ENCODE assay signal across 19 mouse cellular contexts in the genomic region with DNA sequence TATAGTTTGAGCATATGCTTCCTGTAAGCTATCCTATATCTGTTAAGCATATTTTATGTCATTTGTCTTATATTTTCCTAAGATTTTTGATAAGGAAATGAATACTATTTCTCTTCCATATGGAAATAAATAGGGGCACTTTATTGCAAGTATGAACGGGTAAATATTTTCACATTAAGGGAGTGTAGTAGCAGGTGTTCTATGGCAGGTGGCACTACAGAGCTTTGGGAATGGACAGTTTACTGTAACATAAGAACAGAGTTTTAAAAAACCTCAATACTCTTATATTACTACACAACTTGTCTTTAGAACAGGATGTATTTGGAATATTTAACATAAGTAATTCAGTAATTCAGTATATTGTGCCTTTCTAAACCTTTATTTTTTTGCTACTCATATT.
DNase-seq lines count a peak whose midpoint lies in the region; ATAC-seq and TF ChIP-seq lines count a peak whose summit lies in the region.
"Had no signal": no experiment of that assay in that cellular context is flagged by ENCODE, and none has a peak within 500 bp of the region (broad histone marks: within the 10 kb centered on the region; RNA-seq: fewer than 3 reads in every experiment).

No protein-coding gene starts in this region.

- 34% methylated on average over 1 of the region's 1 CpGs for WGBS in hindbrain, embryonic 14.5 days
- WGBS in hindbrain, embryonic 12.5 days: 47% methylated on average over 1 of the region's 1 CpGs
- 59% methylated on average over 1 of the region's 1 CpGs for WGBS in midbrain, postnatal 0 days
- 55% methylated on average over 1 of the region's 1 CpGs for WGBS in midbrain, embryonic 11.5 days
- 25% methylated on average over 1 of the region's 1 CpGs for WGBS in stomach, postnatal 0 days
- 45% methylated on average over 1 of the region's 1 CpGs for WGBS in heart, embryonic 12.5 days

- H3K4me1 ChIP-seq in hindbrain, embryonic 14.5 days (replicated peaks; ENCODE audit: control insufficient read depth, insufficient read depth, low read length): no peaks in the 10 kb centered on the region
- no peaks in the 10 kb centered on the region for H3K4me1 ChIP-seq in hindbrain, embryonic 12.5 days
- H3K4me1 ChIP-seq in midbrain, postnatal 0 days (ENCODE audit: insufficient read depth, low read length): no peaks in the 10 kb centered on the region
- no peaks in the 10 kb centered on the region for H3K4me1 ChIP-seq in midbrain, embryonic 11.5 days (ENCODE audit: control insufficient read depth, insufficient read depth, low read length)
- no peaks in the 10 kb centered on the region for H3K4me1 ChIP-seq in stomach, postnatal 0 days (replicated peaks; ENCODE audit: control insufficient read depth, insufficient read depth)
- no peaks in the 10 kb centered on the region for H3K4me1 ChIP-seq in heart, embryonic 12.5 days (replicated peaks)
- H3K4me1 ChIP-seq: limb, embryonic 12.5 days; liver, embryonic 13.5 days; midbrain, embryonic 15.5 days; stomach, embryonic 15.5 days had no signal

- H3K27me3 ChIP-seq in hindbrain, embryonic 14.5 days (ENCODE audit: control insufficient read depth, insufficient read depth, low read length): no peaks in the 10 kb centered on the region
- no peaks in the 10 kb centered on the region for H3K27me3 ChIP-seq in hindbrain, embryonic 12.5 days
- no peaks in the 10 kb centered on the region for H3K27me3 ChIP-seq in midbrain, postnatal 0 days (ENCODE audit: insufficient read depth, low read length)
- H3K27me3 ChIP-seq in midbrain, embryonic 11.5 days (ENCODE audit: control insufficient read depth, insufficient read depth, low read length): no peaks in the 10 kb centered on the region
- no peaks in the 10 kb centered on the region for H3K27me3 ChIP-seq in stomach, postnatal 0 days (ENCODE audit: control insufficient read depth, insufficient read depth, low read length)
- no peaks in the 10 kb centered on the region for H3K27me3 ChIP-seq in heart, embryonic 12.5 days (replicated peaks)
- H3K27me3 ChIP-seq: limb, embryonic 12.5 days; liver, embryonic 13.5 days; midbrain, embryonic 15.5 days; Patski; stomach, embryonic 15.5 days had no signal

- no peak overlapping the region for H3K27ac ChIP-seq in hindbrain, embryonic 14.5 days
- no peak overlapping the region for H3K27ac ChIP-seq in hindbrain, embryonic 12.5 days
- no peak overlapping the region for H3K27ac ChIP-seq in midbrain, postnatal 0 days (ENCODE audit: low read depth, low read length)
- no peak overlapping the region for H3K27ac ChIP-seq in midbrain, embryonic 11.5 days (ENCODE audit: low read depth, low read length)
- H3K27ac ChIP-seq in stomach, postnatal 0 days (replicated peaks): no peak overlapping the region
- no peak overlapping the region for H3K27ac ChIP-seq in heart, embryonic 12.5 days (ENCODE audit: poor library complexity, severe bottlenecking)
- H3K27ac ChIP-seq: limb, embryonic 12.5 days; liver, embryonic 13.5 days; midbrain, embryonic 15.5 days; stomach, embryonic 15.5 days had no signal

- ATAC-seq in hindbrain, embryonic 14.5 days (ENCODE audit: low FRiP score): no peak
- no peak for ATAC-seq in hindbrain, embryonic 12.5 days (ENCODE audit: low FRiP score)
- ATAC-seq in midbrain, postnatal 0 days (ENCODE audit: low FRiP score): no peak
- ATAC-seq in midbrain, embryonic 11.5 days (ENCODE audit: low FRiP score): no peak
- no peak for ATAC-seq in stomach, postnatal 0 days (ENCODE audit: low FRiP score, low TSS enrichment)
- ATAC-seq in heart, embryonic 12.5 days (ENCODE audit: insufficient number of reproducible peaks, low FRiP score): no peak
- ATAC-seq: midbrain, embryonic 15.5 days; Patski had no signal

- no peak overlapping the region for H3K4me2 ChIP-seq in hindbrain, embryonic 14.5 days (replicated peaks)
- no peak overlapping the region for H3K4me2 ChIP-seq in hindbrain, embryonic 12.5 days (replicated peaks)
- no peak overlapping the region for H3K4me2 ChIP-seq in midbrain, postnatal 0 days (ENCODE audit: low read depth, low read length, poor library complexity, severe bottlenecking)
- H3K4me2 ChIP-seq in midbrain, embryonic 11.5 days: no peak overlapping the region
- H3K4me2 ChIP-seq in stomach, postnatal 0 days (replicated peaks; ENCODE audit: low read depth): no peak overlapping the region
- H3K4me2 ChIP-seq in heart, embryonic 12.5 days: no peak overlapping the region
- H3K4me2 ChIP-seq: limb, embryonic 12.5 days; liver, embryonic 13.5 days; midbrain, embryonic 15.5 days; stomach, embryonic 15.5 days had no signal

- peak; percentile 41 for TF ChIP-seq CTCF in midbrain, postnatal 0 days (IDR thresholded peaks at IDR 0.05)
- TF ChIP-seq CTCF in stomach, postnatal 0 days (IDR thresholded peaks at IDR 0.05; ENCODE audit: low read depth): peak; percentile 46

- no peaks in the 10 kb centered on the region for H3K36me3 ChIP-seq in hindbrain, embryonic 14.5 days (replicated peaks; ENCODE audit: control insufficient read depth, insufficient read depth)
- no peaks in the 10 kb centered on the region for H3K36me3 ChIP-seq in hindbrain, embryonic 12.5 days
- no peaks in the 10 kb centered on the region for H3K36me3 ChIP-seq in midbrain, postnatal 0 days (ENCODE audit: insufficient read depth, low read length)
- H3K36me3 ChIP-seq in midbrain, embryonic 11.5 days (ENCODE audit: control insufficient read depth, insufficient read depth, low read length): no peaks in the 10 kb centered on the region
- H3K36me3 ChIP-seq in stomach, postnatal 0 days (ENCODE audit: control insufficient read depth, insufficient read depth, low read length): no peaks in the 10 kb centered on the region
- no peaks in the 10 kb centered on the region for H3K36me3 ChIP-seq in heart, embryonic 12.5 days
- H3K36me3 ChIP-seq: limb, embryonic 12.5 days; liver, embryonic 13.5 days; midbrain, embryonic 15.5 days; stomach, embryonic 15.5 days had no signal

- no peak overlapping the region for H3K9ac ChIP-seq in hindbrain, embryonic 14.5 days
- H3K9ac ChIP-seq in hindbrain, embryonic 12.5 days: no peak overlapping the region
- no peak overlapping the region for H3K9ac ChIP-seq in midbrain, postnatal 0 days (replicated peaks; ENCODE audit: low read length, poor library complexity, severe bottlenecking)
- no peak overlapping the region for H3K9ac ChIP-seq in midbrain, embryonic 11.5 days (ENCODE audit: low read length)
- H3K9ac ChIP-seq in stomach, postnatal 0 days (ENCODE audit: low read length): no peak overlapping the region
- H3K9ac ChIP-seq in heart, embryonic 12.5 days: no peak overlapping the region
- H3K9ac ChIP-seq: limb, embryonic 12.5 days; liver, embryonic 13.5 days; midbrain, embryonic 15.5 days; stomach, embryonic 15.5 days had no signal

- no peak overlapping the region for H3K4me3 ChIP-seq in hindbrain, embryonic 14.5 days (replicated peaks; ENCODE audit: low read length)
- H3K4me3 ChIP-seq in hindbrain, embryonic 12.5 days: no peak overlapping the region
- H3K4me3 ChIP-seq in midbrain, postnatal 0 days (ENCODE audit: low read depth, low read length): no peak overlapping the region
- H3K4me3 ChIP-seq in midbrain, embryonic 11.5 days (ENCODE audit: low read depth, low read length): no peak overlapping the region
- H3K4me3 ChIP-seq in stomach, postnatal 0 days (ENCODE audit: low read depth, low read length): no peak overlapping the region
- no peak overlapping the region for H3K4me3 ChIP-seq in heart, embryonic 12.5 days
- H3K4me3 ChIP-seq: erythroblast, embryonic 14.5 days; limb, embryonic 12.5 days; liver, embryonic 13.5 days; midbrain, embryonic 15.5 days; stomach, embryonic 15.5 days had no signal

- TF ChIP-seq EP300 in stomach, postnatal 0 days (optimal IDR thresholded peaks at IDR 0.05): no peak

- peak; percentile 9 to 20 for DNase-seq in cerebellum, postnatal 10 days
- DNase-seq in cerebellum, adult 9-10 months: no peak
- DNase-seq in hindbrain, embryonic 14.5 days (ENCODE audit: low spot score): peak; percentile 30
- no peak for DNase-seq in midbrain, postnatal 0 days (ENCODE audit: low spot score)
- no peak for DNase-seq in midbrain, embryonic 11.5 days (ENCODE audit: low spot score, missing footprints)
- no peak for DNase-seq in stomach, postnatal 0 days (ENCODE audit: low spot score)
- DNase-seq: B cell, adult 2 months; cerebellum, adult 11-12 months; gastrocnemius, postnatal 10 days; kidney, adult 8-10 months; liver, embryonic 13.5 days; thymus, postnatal 14 days had no signal

- no peaks in the 10 kb centered on the region for H3K9me3 ChIP-seq in hindbrain, embryonic 14.5 days (ENCODE audit: control insufficient read depth, low read length)
- H3K9me3 ChIP-seq in hindbrain, embryonic 12.5 days (replicated peaks): no peaks in the 10 kb centered on the region
- no peaks in the 10 kb centered on the region for H3K9me3 ChIP-seq in midbrain, postnatal 0 days (ENCODE audit: low read length)
- H3K9me3 ChIP-seq in midbrain, embryonic 11.5 days (ENCODE audit: control insufficient read depth, low read length): no peaks in the 10 kb centered on the region
- H3K9me3 ChIP-seq in stomach, postnatal 0 days (ENCODE audit: control insufficient read depth, low read length): no peaks in the 10 kb centered on the region
- H3K9me3 ChIP-seq in heart, embryonic 12.5 days (replicated peaks): no peaks in the 10 kb centered on the region
- H3K9me3 ChIP-seq: limb, embryonic 12.5 days; liver, embryonic 13.5 days; midbrain, embryonic 15.5 days; stomach, embryonic 15.5 days had no signal

Comparison
In these comparisons a context has a peak if more than half of its experiments do, and no peak if none do; other contexts are left out.
1. DNase-seq: peak in cerebellum, postnatal 10 days (2 of 2) and hindbrain, embryonic 14.5 days (single experiment); none in cerebellum, adult 9-10 months (single experiment), midbrain, postnatal 0 days (single experiment), midbrain, embryonic 11.5 days (single experiment) and stomach, postnatal 0 days (single experiment).